Mouse (Mus musculus) brown adipose tissue, adult 24 weeks (tissue): ENCODE measurements around the gene Rgl3. TPM values are rescaled to one million over a fixed set of nuclear protein-coding genes. Genes with fewer than 3 reads are reported as not detected.

Experiments
- H3K27ac ChIP-seq: fragments of 200-500 bp; replicated peaks from 2 replicates; pipeline ENCODE4 v1.5.1; 2012; ENCODE audit warnings: low read depth, mild to moderate bottlenecking, low read length
- H3K4me1 ChIP-seq: fragments of 200-500 bp; 2 replicates; pipeline ENCODE4 v1.6.1; 2012; ENCODE audit warnings: low read length, mixed read lengths; ENCODE audit not compliant: control insufficient read depth, insufficient read depth, insufficient read length
- H3K4me3 ChIP-seq: fragments of 200-500 bp; 2 replicates; pipeline ENCODE4 v1.5.1; 2012; ENCODE audit warnings: low read depth, mild to moderate bottlenecking, low read length, moderate library complexity; ENCODE audit not compliant: insufficient read depth
- polyA plus RNA-seq: library from polyadenylated mRNA; stranded (reverse); fragments of >200 nt; gene quantifications from 2 replicates; pipeline ENCODE4 v1.2.4, GENCODE M21; 2012; ENCODE audit not compliant: missing spikeins, insufficient read depth, insufficient read length

Rgl3 gene
- polyA plus RNA-seq, 1 experiment: 9.2 TPM

DNA sequence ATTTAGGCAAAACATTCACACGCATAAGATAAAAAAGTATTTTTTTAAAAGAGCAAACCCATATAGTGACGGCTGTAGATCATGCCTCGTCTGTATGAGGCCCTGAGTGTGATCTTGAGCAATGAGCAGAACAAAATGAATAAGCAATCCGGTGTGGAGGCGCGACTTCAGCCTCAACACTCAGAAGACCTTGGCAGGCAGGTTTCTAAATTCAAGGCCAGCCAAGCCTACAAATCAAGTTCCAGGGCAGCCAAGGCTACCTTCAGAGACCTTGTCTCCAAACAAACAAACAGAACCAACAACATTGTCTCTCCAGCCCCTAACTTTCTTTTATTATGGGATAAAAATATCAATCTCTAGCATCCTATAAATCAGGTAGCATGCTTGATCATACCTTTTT lies 11.1 kb upstream of the Rgl3 start:
- H3K4me3 ChIP-seq: no peak overlapping the region
- no peak overlapping the region for H3K27ac ChIP-seq
- peaks cover 6% of the 10 kb centered on the region for H3K4me1 ChIP-seq

- no peak overlapping the region for H3K4me3 ChIP-seq
- no peak overlapping the region for H3K27ac ChIP-seq
- no peaks in the 10 kb centered on the region for H3K4me1 ChIP-seq
Measured at GRCm38 (mm10) chr9:21996178-21996867, 7.1 kb upstream of the Rgl3 start.

- Histone ChIP-seq H3K4me1 (peaks cover 6% of the 10 kb centered on the region; the same call in 1 of the 2 replicates), H3K4me3 (no peak overlapping the region), H3K27ac (no peak overlapping the region)
Measured at GRCm38 (mm10) chr9:21992227-21992626, 3.0 kb upstream of the Rgl3 start.

DNA sequence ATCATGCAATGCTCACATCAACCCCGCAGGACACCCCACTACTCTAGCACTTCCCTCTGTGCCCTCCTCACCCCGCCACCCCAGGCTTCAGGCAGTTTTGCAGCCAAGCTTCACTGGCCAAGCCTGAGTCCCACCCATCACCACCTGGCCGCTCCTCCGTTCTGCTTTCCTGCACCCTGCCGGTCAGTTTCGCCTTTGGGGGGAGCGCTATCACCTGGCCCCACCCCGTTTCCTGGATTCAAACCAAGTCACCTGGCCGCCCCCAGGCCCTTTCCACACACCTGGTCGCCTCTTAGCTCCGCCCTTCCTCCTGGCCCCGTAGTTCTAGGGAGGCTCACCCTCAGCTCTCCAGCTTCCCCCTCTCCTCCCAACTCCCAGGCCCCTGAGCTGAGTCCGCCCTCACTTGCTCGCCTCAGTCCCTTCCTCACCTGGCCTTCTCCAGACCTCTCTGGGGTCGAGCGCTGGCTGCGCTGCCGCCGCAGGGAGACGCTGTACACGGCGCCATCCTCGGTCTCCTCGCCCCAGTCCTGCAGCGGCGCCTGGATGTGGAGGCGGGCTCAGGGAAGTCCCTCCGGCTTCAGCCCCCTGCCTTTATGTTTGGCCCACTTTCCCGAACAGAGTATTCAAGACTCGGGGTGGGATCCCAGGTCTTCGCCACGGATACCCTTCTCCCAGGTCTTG lies 685 bp downstream of the Rgl3 start:
- Histone ChIP-seq H3K4me3 (peak overlapping the region; percentile 90), H3K27ac (no peak overlapping the region), H3K4me1 (peaks cover 6% of the 10 kb centered on the region; the same call in 1 of the 2 replicates)

DNA sequence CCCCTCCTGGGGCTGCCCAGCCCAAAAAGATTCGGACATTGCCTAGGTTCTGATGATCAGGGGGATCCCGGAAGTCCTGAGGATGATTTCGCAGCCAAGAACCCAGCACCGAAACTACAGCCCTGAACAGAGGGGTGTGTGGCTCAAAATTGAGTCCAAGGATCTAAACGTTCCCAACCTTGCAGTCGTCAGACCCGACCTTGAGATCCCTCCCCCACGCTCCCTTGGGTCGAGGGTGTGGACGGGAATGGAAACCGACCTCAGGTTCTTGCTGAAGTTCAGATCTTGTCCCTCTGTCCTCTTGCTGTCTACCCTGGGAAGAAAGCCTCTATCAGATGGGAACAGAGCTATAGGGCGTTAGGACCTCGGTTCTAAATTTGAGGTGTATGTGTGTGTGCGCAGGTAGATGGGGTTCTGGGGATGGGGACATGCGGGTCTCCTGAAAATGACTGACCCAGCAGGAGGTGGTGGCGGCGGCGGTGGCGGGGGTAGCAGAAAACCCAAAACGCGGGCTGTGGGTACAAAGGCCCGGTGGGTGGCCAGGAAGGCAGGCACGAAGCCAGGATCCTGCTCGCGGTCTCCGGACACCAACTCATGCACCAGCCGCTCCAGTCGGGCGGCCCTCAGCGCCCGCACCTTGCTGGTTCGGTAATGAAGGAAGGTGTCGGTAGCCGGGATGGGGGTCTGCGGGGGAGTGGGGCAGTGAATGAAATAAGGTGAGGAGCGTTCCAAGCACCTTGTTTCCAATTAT lies 1.5 kb downstream of the Rgl3 start:
- Histone ChIP-seq H3K4me3 (peak overlapping the region; percentile 90), H3K27ac (no peak overlapping the region), H3K4me1 (peaks cover 6% of the 10 kb centered on the region; the same call in 1 of the 2 replicates)

GRCm38 (mm10) chr9:21983911-21984310 lies 5.3 kb downstream of the Rgl3 start:
- no peak overlapping the region for H3K4me3 ChIP-seq

GRCm38 (mm10) chr9:21978398-21979128 lies 10.7 kb downstream of the Rgl3 start:
- Histone ChIP-seq H3K4me3 (no peak overlapping the region), H3K27ac (no peak overlapping the region), H3K4me1 (no peaks in the 10 kb centered on the region)

More at GRCm38 (mm10) chr9:21983911-21984310, 5.3 kb downstream of the Rgl3 start:
- Histone ChIP-seq H3K4me1 (peaks cover 6% of the 10 kb centered on the region; the same call in 1 of the 2 replicates), H3K27ac (no peak overlapping the region)

DNA sequence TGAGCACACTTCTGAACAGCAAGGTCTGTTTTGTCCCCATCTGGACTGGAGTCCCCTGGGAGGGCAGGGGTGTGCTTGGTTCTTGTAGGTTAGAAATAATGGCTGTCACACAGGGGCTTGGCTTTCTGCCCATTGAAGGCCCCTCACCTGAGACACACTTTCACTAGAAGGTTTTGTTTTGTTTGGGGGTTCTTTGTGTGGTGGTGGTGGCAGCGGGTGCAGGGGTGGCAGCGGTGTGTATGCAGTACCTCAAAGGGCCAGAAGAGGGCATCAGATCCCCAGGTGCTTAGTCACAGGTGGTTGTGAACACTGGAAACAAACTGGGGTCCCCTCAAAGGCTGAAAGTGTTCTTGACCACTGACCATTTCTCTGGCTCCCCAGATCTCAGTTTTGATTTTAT lies 11.3 kb downstream of the Rgl3 start:
- H3K4me3 ChIP-seq: no peak overlapping the region
- H3K27ac ChIP-seq: no peak overlapping the region

DNA sequence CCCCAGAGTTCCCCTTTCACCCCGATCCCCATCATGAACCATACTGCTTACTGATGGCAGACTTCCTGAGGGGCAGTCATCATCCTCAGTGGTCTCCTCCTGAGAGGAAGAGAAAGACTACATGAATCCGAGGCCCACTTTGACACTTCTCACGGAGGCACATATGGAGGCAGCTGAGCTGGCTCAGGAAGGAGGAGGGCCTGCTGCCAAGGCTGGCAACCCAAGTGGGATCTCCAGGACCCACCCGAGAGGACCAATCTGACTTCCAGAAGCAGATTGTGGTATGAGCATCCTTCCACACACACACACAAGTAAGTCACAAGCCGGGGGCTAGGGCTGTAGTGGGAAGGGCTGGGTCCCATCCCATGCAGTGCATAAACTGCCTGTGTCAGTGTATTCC lies 11.9 kb downstream of the Rgl3 start:
- H3K4me3 ChIP-seq: no peak overlapping the region
- H3K4me1 ChIP-seq: no peaks in the 10 kb centered on the region
- H3K27ac ChIP-seq: no peak overlapping the region

More for the DNA sequence above, 11.3 kb downstream of the Rgl3 start:
- no peaks in the 10 kb centered on the region for H3K4me1 ChIP-seq

DNA sequence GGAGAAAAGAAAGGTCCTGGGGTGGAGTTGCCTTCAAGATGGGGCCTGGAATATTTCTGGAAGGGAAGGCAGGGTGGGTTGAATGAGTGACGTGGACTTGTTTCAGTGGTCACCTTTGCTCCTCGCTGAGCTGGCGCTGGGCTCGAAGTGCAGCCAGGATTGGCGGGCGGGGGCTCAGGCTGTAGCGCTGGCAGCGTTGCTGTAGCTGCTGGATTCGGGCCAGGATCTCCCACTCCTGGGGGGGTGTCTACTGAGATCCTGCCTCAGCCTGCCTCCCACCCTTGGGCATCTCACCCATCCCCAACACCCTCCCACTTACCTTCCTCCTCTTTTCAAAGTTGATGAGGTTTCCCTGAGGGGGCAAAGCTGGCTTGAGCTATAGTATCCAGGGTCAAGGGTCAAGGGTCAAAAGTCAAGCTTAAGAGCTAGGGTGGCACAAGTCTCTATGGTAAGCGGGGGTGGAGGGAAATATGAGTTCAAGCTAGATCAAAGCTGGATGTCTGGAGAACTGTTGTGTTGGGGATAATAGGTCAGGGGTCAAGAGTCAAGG lies 12.5 kb downstream of the Rgl3 start:
- H3K4me3 ChIP-seq: no peak overlapping the region
- H3K27ac ChIP-seq: no peak overlapping the region
- no peaks in the 10 kb centered on the region for H3K4me1 ChIP-seq

GRCm38 (mm10) chr9:21969304-21969703 lies 19.9 kb downstream of the Rgl3 start:
- no peak overlapping the region for H3K27ac ChIP-seq
- peaks cover 2% of the 10 kb centered on the region; the same call in 1 of the 2 replicates for H3K4me1 ChIP-seq
- H3K4me3 ChIP-seq: no peak overlapping the region

GRCm38 (mm10) chr9:21968883-21969282 lies 20.4 kb downstream of the Rgl3 start:
- peaks cover 2% of the 10 kb centered on the region; the same call in 1 of the 2 replicates for H3K4me1 ChIP-seq
- no peak overlapping the region for H3K4me3 ChIP-seq
- H3K27ac ChIP-seq: no peak overlapping the region

GRCm38 (mm10) chr9:21963417-21963816 lies 25.8 kb downstream of the Rgl3 start, which contains the start of gene Epor:
Gene Epor (minus strand): TSS chr9:21963506.
- Histone ChIP-seq H3K27ac (peak within 1 kb of the TSS; percentile 80), H3K4me3 (peak within 1 kb of the TSS; percentile 64), H3K4me1 (peaks cover 12% of the 10 kb centered on the region)

- peak overlapping the region; percentile 80 for H3K27ac ChIP-seq
- H3K4me1 ChIP-seq: peaks cover 12% of the 10 kb centered on the region
Measured at GRCm38 (mm10) chr9:21962416-21963059, 26.7 kb downstream of the Rgl3 start.

More at GRCm38 (mm10) chr9:21962416-21963059, 26.7 kb downstream of the Rgl3 start:
- H3K4me3 ChIP-seq: peak overlapping the region; percentile 64
